Mouse (Mus musculus) heart, adult 2 months (tissue): Measurements from ENCODE around the gene Haus6.

Experiments
- CTCF ChIP-seq: fragments of 200-600 bp; IDR thresholded peaks from 2 replicates; pipeline ENCODE4 v1.8.1; 2022; ENCODE audit warnings: antibody characterized with exemption, mild to moderate bottlenecking, moderate library complexity
- EP300 ChIP-seq: fragments of 200-500 bp; IDR thresholded peaks from 2 replicates; pipeline ENCODE4 v1.6.1; 2011; ENCODE audit warnings: low read depth, low read length, control low read depth; ENCODE audit not compliant: insufficient read depth
- POLR2A ChIP-seq: fragments of 200-500 bp; IDR thresholded peaks from 2 replicates; pipeline ENCODE4 v1.6.1; 2011; ENCODE audit warnings: mild to moderate bottlenecking, low read depth, low read length, control low read depth; ENCODE audit not compliant: insufficient read depth

- TF ChIP-seq POLR2A (no peak), CTCF (no peak), EP300 (no peak)
Measured at GRCm38 (mm10) chr4:86580056-86580455, 31.8 kb downstream of the Haus6 start.
